Mouse (Mus musculus): Measurements from ENCODE around the gene Klrg2. TPM values are rescaled to one million over a fixed set of nuclear protein-coding genes. Genes with fewer than 3 reads are reported as not detected.

The Klrg2 gene
- total and polyA plus RNA-seq, 3 experiments: 0.12 to 0.34 (median 0.27) TPM

DNA sequence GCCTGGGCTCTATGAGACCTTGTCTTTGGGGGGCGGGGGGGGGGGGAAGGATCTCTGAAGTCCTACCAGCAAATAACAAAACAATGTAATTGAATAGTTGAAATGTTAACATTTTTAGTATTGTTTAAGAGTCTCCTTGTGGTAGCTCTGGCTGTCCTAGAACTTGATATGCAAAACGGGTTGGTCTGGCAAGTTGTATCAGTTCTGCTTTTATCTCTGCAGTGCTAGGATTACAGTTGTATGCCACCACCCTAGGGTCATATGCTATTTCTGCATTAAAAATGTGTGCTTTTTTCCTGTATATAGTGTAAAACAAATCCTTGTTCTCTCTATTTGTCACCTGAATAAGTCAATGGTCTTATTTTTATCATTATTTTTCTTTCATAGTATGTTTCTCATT is 60.9 kb downstream of the Klrg2 start:
- Histone ChIP-seq H3K36me3 (replicated peaks in 1 of 2; ENCODE audit: control insufficient read depth in 1 of 2, insufficient read depth in 1 of 2, low read length in 1 of 2) (peaks cover 33 to 65% of the 10 kb centered on the region in 2 experiments), H3K79me2 (replicated peaks; ENCODE audit: control insufficient read depth, extremely low read depth, insufficient read depth, poor library complexity, severe bottlenecking) (peaks cover 58% of the 10 kb centered on the region), H3K9me3 (replicated peaks; ENCODE audit: low read length) (no peaks in the 10 kb centered on the region), H3K4me2 (ENCODE audit: insufficient read depth, low read depth, poor library complexity, severe bottlenecking) (peak overlapping the region; percentile 62), H3K4me3 (replicated peaks in 1 of 3; ENCODE audit: low read depth in 2 of 3, low read length in 2 of 3, poor library complexity in 1 of 3) (no peak overlapping the region), H3K9ac (ENCODE audit: insufficient read depth, low read depth) (no peak overlapping the region), H3K27me3 (replicated peaks) (no peaks in the 10 kb centered on the region), H3K27ac (ENCODE audit: insufficient read depth, low read depth) (no peak overlapping the region), H3K4me1 (ENCODE audit: control insufficient read depth in 1 of 2, insufficient read depth in 2 of 2) (peaks cover 3 to 24% of the 10 kb centered on the region in 2 experiments; a peak in 3 of 4 replicates)
- dilution Hi-C loops (cut with MboI; ENCODE audit: extremely low pct_ligation_motif_present, extremely low pct_unique_long_range_greater_than_20kb, low sequenced_read_pairs) (no loop called here), in situ Hi-C loops (cut with MboI; ENCODE audit: low pct_ligation_motif_present, low pct_unique_long_range_greater_than_20kb, low sequenced_read_pairs) (no loop called here)
- TF ChIP-seq MAZ (IDR thresholded peaks at IDR 0.05; ENCODE audit: low read depth, low read length) (no peak), RCOR1 (conservative IDR thresholded peaks at IDR 0.05; ENCODE audit: low read depth, low read length) (no peak), IRF4 (IDR thresholded peaks at IDR 0.05; ENCODE audit: low read depth, low read length) (peak; percentile 84), ZKSCAN1 (IDR thresholded peaks at IDR 0.05; ENCODE audit: borderline replicate concordance, low read depth, low read length) (no peak), MAFK (IDR thresholded peaks at IDR 0.05; ENCODE audit: insufficient replicate concordance, low read length) (no peak), SMC3 (IDR thresholded peaks at IDR 0.05; ENCODE audit: low read depth, low read length) (no peak), UBTF (IDR thresholded peaks at IDR 0.05; ENCODE audit: low read depth, low read length) (no peak), MAX (IDR thresholded peaks at IDR 0.05; ENCODE audit: low read length) (no peak), ZC3H11A (IDR thresholded peaks at IDR 0.05; ENCODE audit: low read depth, low read length) (no peak), EP300 (IDR thresholded peaks at IDR 0.05; ENCODE audit: low read length) (peak; percentile 87), CHD1 (IDR thresholded peaks at IDR 0.05; ENCODE audit: low read depth, low read length) (no peak)
- DNase-seq (ENCODE audit: extremely low read depth): peak; percentile 63

Other genes with a start within 250 kb of the Klrg2 start
- gene Ubn2, start 203.3 kb downstream of the Klrg2 start, total RNA-seq (2012; rRNA removed): 4.3 and 4.7 TPM in 2 replicates
- gene Ubn2, start 203.3 kb downstream of the Klrg2 start, total RNA-seq (2014; rRNA removed): 4.9 and 5.2 TPM in 2 replicates
- gene Ubn2, start 203.3 kb downstream of the Klrg2 start, polyA plus RNA-seq (2012; ENCODE audit: insufficient read length, low read depth): 6.1 and 7.2 TPM in 2 replicates
- 65.3 and 78.2 TPM in 2 replicates for gene Fmc1, start 103.7 kb downstream of the Klrg2 start, total RNA-seq (2012; rRNA removed)
- gene Fmc1, start 103.7 kb downstream of the Klrg2 start, total RNA-seq (2014; rRNA removed): 45.2 and 47.3 TPM in 2 replicates
- gene Fmc1, start 103.7 kb downstream of the Klrg2 start, polyA plus RNA-seq (2012; ENCODE audit: insufficient read length, low read depth): 23.1 and 30.4 TPM in 2 replicates
- 62.0 and 62.5 TPM in 2 replicates for gene Luc7l2, start 85.9 kb downstream of the Klrg2 start, total RNA-seq (2012; rRNA removed)
- gene Luc7l2, start 85.9 kb downstream of the Klrg2 start, total RNA-seq (2014; rRNA removed): 92.5 and 99.9 TPM in 2 replicates
- 173 and 183 TPM in 2 replicates for gene Luc7l2, start 85.9 kb downstream of the Klrg2 start, polyA plus RNA-seq (2012; ENCODE audit: insufficient read length, low read depth)
- 0.17 TPM in 2 replicates for gene Clec2l, start 25.8 kb upstream of the Klrg2 start, total RNA-seq (2012; rRNA removed)
- gene Clec2l, start 25.8 kb upstream of the Klrg2 start, total RNA-seq (2014; rRNA removed): 0.26 and 0.27 TPM in 2 replicates
- 0.21 and 0.57 TPM in 2 replicates for gene Clec2l, start 25.8 kb upstream of the Klrg2 start, polyA plus RNA-seq (2012; ENCODE audit: insufficient read length, low read depth)
- gene Tbxas1, start 238.2 kb upstream of the Klrg2 start, total RNA-seq (2012; rRNA removed): not detected in 2 replicates
- not detected in 2 replicates for gene Tbxas1, start 238.2 kb upstream of the Klrg2 start, total RNA-seq (2014; rRNA removed)
- gene Tbxas1, start 238.2 kb upstream of the Klrg2 start, polyA plus RNA-seq (2012; ENCODE audit: insufficient read length, low read depth): not detected in 2 replicates
- 1.8 and 2.6 TPM in 2 replicates for gene Hipk2, start 238.9 kb upstream of the Klrg2 start, total RNA-seq (2012; rRNA removed)
- 1.6 and 1.8 TPM in 2 replicates for gene Hipk2, start 238.9 kb upstream of the Klrg2 start, total RNA-seq (2014; rRNA removed)
- gene Hipk2, start 238.9 kb upstream of the Klrg2 start, polyA plus RNA-seq (2012; ENCODE audit: insufficient read length, low read depth): 4.2 and 5.3 TPM in 2 replicates

Measured in CH12.LX (cell line).